Mouse (Mus musculus): Measurements from ENCODE around the gene Wfs1.
A peak's percentile ranks its signal among the peaks of the same experiment; 100 is the strongest.
"Not testable (repeated sequence)": the region's sequence is repeated elsewhere in the genome, so short reads cannot be mapped to it uniquely, and the experiment has no call there.

The Wfs1 gene

DNA sequence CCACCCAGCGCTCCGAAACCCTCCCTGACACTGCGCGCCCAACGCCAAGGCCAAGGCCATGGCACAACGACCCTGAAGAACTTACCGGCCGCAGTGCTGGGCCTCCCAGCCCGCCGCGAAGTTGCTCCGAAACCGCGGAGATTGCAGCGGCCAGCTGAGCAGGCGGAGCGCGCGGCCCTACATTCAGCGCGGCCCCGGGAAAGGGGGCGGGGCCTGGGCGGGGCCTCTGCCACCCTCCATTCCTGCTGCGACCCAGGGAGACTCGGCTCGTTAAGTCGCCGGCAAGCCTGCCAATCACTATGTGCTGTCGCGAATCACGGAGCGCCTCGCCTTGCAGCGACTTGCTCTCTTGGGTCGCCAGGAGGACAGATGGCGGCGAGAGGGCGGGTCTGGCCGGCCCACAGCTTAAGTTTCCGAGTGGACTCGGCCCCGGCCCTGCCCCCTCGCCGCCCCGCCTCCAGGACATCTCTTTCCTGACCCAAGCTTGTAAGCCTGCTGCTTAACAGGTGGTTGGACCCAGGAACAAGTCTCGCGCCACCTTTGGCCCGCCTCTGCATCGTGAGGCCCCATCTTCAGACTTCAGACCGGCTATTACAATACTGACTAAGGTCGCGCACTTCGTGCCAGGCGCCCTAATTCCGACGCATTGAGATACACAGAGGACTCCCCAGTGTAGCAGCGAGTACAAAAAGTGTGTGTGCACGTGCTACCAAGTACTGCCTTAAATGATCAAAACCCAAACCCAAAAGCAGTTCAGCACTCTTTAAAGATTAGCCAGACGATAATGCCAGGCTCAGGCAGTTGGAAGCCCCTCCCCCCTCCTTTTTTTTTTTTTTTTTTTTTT, at the start of gene Wfs1:
Wfs1 (minus strand) TSS at position 425 of the 844 bp plus-strand sequence.
- DNase-seq (ENCODE audit: low spot score): peak; percentile 62

DNA sequence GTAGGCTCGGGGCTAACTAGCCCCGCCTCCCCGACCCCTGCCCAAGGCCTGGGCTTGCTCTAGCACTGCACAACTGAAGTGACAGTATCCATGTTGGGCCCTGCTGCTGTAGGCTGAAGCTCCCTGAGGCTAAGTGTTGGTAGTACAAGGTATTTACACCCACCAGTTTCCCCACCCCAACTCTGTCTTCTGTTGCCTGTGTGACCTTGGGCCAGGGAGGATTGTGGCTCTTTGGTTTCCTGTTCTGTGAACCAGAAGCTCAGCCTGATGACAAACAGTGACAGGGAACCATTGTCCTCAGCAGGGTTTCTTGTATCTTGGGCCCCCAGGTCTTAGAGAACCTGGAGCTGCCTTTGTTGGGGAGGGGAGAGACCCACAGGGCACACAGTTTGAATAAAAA, 47.9 kb upstream of the Wfs1 start:
- no peak for DNase-seq (ENCODE audit: low spot score)

DNA sequence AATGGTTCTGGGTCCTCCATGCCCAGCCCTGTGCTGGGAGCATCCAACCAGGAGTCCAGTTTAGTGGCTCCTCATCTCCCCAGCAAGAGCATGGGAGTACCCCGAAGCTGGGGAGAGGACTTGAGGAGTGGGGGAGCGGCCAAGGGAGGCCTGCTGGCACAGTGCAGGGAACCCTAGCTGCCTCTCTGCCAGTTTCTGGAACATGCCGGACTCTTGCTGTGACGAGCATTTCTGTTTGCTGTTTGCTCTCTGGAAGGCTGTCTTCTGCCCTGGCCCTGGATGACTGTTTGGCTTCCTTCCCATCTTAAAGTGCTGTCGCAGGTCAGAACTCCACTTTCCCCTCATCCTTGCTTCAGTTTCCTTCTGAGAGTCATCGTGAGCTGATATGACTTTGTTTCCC, 46.9 kb upstream of the Wfs1 start:
- no peak for DNase-seq (ENCODE audit: low spot score)

DNA sequence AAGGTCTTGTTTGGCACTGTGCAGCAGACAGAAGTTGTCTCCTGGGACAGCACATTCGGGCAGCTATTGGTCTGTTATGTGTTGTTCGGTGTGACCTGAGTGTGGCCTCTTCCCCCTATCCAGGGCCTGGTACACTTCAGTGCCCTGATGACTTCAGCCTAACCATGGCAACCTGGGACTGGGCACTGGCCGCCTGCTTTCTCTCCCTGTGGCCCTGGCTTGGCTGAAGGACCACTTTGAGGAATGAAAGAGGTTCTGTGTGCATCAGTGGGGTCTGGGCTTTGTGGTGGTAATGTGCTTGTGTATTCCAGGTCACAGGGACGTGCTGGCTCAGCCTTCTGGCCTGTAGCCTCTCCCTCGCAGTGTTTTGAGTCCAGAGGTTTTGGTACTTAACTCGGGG, 46.2 kb upstream of the Wfs1 start:
- no peak for DNase-seq (ENCODE audit: low spot score)

DNA sequence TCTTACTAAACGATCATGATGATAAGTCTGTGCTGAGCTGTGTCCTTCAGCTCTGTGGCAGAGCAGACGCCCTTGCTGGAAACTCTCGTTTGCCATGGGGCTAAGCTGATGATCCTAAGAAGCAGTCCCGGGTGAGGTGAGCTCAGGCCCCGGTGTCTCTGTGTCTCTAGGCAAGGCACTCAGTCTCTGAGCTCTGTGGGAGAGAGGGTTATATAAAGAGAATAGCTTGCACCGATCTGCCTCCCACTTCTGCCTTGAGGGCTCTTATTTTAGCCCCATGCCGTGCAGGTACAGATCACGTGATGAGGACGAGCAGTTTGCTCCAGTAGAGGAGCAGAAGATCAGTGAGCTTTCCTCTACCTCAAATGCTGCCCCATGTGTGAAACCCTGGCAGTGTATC, 41.7 kb upstream of the Wfs1 start:
- no peak for DNase-seq (ENCODE audit: low spot score)

DNA sequence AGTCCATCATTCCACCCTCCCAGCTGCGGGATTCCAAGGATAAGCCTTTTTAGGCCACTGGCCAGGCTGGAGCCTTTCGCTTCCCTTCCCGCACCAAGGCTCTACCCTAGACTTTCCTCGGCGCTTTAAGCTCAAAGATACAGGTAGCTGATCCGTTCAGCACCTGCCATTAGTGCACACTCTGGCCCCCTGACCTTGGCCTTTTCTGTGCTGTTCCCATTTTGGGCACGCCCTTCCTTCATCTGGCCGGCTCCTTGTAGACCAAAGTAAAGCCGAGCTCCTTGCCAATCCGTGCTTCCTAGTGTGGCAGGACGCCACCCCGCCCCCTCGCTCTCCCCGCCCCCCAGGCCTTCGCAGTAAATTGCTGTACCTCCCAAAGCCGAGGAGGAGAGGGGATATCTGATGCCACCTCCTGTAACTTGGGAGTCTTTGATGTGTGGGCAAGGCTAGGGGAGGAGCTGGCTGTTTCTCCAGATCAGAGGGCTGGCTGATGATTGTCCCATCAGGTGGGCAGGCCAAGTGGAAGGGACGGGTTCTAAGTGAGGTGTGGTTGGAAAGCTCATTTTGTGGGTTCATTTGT, 40.4 kb upstream of the Wfs1 start:
- no peak for DNase-seq (ENCODE audit: low spot score)

DNA sequence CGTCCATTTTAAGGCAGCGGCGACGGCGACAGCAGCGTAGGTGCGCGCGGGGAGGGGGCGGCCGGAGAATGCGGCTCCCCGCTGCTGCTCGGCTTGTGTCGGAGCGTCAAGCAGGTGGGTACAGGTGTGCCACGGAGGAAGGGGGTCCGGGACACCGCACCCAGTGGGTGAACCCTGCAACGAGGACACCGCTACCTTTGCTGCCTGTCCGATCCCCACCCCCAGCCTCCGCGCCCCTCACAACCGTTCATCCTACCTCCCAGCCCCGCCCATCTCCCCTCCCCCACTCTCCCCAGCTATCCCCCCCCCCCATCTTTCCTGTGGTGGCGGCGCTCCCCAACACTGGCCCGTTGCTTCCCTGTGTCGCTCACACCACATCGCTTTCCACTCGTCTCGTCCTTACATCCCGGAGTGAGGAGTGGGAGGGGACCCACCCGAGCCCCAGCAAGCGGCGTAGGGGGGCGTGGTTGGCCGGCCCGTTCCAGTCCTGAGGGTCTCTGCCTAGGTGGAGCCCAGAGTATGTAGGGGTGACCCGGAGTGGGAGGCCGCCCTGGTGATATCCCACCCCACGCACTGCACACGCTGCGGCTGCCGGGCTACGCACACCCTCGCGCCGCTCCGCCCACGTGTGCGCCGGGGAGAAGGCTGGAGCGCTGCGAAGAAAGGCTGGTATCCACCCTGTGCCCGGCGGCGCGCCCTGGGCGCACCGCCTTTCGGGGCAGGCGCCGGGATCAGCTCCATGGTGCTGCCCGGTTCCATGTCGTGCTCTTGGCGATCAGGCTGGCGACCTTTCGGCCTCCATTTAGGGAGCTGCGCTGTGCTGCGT, 39.7 kb upstream of the Wfs1 start:
- DNase-seq (ENCODE audit: low spot score): no peak

DNA sequence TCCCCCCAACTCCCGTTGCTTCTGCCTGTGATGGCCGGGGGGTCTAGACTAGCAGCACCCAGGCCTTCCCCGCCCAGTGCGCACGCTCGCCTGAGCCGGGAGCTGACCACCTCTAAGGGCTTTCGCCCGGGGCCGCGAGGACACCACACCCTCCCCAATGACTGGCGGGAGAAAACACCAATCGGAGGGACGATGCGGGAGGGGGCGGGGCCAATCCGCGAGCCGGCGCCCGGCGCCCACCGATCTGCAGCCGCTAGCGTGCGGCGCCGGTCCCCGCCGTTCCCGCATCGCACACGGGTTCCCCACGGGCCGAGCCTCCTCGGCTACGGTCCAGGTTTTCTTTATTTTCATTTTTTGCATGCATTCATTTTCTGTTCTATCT, 39.1 kb upstream of the Wfs1 start:
- DNase-seq (ENCODE audit: low spot score): no peak

DNA sequence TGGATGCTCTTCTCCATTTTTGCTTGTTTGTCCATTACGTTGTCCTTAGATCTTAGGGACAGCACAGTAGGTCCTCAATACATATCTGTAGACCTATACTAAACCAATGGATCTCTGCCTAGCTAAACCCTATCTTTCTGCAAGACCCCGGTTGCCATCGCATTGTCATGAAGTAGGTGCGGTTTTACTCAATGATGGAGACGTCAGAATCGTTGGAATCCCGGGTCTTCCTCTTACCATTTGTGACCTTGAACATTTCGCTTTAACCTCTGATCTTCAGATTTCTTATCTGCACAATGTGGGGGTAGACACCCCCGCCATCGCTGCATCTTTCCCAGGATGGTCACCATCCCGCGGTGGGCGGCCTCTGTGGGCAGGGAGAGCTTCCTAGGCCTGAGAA, 38.7 kb upstream of the Wfs1 start:
- DNase-seq (ENCODE audit: low spot score): no peak

DNA sequence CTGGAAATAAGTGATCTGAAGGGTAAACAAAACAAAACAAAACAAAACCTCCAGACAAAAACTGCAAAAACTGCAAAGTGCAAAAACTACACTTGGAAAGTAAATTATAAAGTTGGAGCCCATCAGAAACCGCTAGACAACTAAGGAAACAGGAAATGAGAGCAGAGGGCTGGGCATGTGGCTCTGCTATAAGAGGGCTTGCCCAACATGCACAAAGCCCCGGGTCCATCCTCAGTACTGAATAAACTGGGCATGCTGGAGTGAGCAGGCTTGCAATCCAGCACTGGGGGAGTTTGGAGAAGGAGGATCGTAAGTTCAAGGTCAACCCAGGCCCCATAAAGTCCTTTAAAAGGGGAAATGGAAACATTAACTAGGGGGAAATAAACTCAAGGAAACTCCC, 28.2 kb upstream of the Wfs1 start:
- no peak for DNase-seq (ENCODE audit: low spot score)

DNA sequence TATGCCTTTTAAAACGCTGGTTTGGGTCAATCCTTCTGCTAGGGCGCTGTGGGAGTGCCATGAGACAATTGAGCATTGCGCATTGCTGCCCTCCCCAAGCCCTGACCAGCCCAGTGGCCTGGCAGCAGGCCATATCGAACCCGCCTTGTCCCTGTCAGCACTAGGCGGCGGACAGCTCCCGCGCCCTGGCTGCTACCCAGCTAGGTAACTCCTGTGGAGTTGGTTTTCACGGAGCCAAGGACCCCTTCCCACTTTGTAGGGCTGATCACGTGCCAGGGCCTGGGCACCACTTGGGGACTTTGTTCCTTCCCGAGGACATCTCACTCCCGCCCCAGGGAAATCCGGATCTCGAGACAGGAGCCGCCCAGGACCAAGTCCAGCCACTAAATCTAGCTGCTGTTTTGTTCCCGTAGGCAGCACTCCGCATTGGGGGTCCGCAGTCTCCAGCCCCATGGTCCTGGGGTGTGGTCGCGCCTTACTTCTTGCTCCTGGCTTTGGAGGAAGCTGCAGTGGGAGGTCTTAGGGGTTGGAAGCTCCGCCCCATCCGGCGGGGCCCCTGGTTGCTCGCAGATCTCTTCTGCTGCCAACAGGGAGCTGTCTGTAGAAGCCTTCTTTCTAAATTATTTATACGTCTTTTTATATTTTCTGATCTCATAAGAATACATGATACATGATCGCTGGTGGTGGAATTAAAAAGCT, 26.8 kb upstream of the Wfs1 start:
- DNase-seq (ENCODE audit: low spot score): no peak

DNA sequence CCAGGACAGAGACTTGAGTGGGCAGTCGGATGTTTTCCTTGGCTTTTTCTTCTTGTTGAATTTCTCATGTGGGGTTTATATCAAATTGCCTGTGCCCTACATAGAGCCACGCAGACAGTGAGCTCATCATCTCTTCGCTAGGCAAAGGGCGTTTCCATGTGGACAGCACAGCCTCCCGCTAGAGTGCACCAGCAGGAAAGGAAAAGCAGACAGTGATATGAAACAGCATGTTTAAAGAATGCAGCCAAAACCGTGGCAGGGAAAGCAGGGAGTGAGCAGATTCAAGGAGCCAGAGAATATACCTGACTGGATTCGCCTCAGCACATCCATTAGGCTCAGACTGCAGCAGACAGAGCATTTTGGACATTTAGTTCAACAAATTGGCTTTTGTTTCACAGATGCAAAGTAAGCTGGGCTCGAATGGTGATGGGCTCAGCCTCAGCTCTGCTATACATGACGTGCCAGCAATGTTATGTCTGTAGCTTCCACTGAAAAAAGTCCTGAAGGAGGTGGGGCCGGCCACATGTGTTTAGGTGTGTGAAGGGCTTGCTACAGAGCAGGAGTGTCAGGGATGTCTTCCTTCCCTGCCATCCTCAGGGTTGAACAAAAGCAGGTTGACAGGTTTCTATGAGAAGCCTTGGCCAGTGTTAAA, 21.8 kb upstream of the Wfs1 start:
- no peak for DNase-seq (ENCODE audit: low spot score)

DNA sequence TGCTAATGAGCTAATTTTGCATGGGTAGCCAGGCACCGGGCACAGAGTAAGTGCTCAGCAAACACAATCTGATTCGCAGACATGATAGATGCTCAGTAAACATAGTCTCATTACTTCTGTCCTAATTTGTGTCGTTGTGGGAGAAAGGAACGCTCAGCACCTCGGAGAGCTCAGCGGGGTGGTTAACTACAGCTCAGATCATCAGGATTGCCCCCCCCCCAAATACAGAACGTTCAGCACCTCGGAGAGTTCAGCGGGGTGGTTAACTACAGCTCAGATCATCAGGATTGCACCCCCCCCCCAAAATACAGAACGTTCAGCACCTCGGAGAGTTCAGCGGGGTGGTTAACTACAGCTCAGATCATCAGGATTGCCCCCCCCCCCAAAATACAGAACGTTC, 20.8 kb upstream of the Wfs1 start:
- not testable (repeated sequence) for DNase-seq (ENCODE audit: low spot score)

DNA sequence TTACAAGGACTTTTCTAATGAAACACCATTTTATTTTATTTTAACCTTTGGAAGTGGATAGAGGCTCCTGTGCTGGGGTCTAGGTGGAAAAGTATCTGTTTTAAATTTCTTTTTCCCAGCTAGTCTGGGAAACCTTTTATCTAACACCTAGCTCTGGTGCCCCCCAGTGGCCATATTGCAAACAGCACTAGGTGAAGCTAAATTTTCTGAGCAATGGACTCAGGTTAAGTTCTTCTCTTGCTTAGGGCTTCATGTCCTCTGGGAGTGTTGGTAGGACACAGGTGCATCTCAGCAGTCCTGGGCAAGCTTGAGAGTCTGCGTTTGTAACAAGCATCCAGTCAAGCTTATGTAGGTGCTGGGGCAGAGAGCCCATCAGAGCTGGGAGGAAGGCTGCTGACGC, 13.0 kb upstream of the Wfs1 start:
- DNase-seq (ENCODE audit: low spot score): peak; percentile 22

DNA sequence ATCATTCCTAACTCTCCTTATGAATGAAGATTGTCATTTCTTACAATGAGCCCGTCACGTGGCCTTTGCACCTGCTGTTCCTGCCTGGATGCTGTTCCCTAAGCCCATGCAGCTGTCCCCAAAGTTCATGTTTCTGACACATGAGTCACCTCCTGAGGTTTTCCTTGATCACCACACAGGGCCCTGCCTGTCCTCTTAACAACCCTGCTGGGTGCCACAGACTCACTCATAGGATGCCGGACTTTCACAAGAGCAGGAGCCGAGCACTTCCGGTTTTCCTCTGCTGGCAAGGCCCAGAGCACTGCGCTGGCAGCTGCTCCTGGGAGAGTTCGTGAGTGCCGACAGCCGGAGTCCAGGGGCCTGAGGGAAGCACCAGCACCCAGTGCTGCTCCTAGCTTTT, 12.0 kb upstream of the Wfs1 start:
- no peak for DNase-seq (ENCODE audit: low spot score)

DNA sequence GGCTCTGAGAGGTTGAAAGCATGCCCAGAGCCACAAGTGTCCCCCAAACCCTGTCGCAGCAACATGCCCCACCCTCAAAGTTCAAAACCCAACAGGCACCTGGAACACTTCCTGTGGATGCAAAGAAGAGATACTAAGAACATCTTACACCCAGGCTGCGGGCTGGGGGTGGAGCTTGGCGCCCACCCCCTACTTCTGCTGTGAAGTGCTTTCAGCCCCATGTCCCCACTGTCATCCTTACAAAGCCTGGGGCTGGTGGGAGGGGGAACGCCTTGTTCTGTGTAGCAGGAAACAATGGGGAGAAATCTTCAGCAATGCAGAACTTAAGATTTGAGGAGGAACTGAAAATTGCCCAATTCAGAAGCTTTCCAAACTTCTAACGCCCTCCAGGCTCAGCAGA, 9.0 kb upstream of the Wfs1 start:
- no peak for DNase-seq (ENCODE audit: low spot score)

DNA sequence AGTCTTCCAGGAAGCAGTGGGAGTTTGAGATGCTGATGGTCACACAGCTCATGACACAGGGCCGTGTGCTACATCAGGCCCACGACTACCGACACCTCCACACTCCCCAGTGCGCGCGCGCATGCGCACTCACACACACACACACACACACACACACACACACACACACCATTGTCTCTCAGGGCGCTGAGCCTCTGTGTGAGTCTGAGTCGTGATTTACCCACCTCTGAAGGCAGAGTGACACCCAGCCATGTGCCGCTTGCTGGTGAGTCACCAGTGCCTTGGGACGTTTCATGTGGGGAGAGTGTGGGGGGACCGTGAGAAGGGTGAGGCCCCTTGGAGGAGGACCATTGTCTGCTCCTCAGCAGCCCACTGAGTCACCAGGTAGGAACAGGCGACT, 7.4 kb upstream of the Wfs1 start:
- no peak for DNase-seq (ENCODE audit: low spot score)

DNA sequence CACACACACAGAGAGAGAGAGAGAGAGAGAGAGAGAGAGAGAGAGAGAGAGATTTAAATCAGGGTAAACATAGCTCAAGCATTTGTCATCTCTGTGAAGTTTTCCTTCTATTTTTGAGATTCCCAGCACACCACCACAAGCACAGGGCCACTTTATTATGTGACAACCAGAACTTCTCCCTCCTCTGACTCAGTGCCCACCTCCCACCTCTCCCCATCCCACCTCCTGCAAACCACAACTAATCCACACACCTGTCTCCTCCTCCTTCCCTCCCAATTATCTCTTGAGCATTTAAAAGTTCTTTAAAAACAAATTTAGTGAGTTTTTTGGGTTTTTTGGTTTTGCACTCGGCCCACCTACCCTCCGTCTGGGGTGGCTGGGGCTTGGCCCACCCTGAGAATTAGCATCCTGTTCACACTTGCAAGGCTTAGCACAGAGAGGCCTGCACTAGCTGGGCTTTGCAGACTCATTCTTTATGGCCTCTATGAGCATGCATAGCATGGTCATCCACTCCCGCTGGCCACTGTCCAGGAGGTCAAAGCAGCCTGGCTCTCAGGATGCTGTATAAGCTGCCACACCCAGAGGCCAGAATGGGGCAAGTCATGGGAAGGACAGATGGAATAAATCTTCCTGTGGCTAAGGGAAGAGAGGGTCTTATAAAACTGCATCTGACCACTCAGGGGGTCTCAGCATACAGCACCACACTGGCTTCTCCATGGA, 1.8 kb upstream of the Wfs1 start:
- no peak for DNase-seq (ENCODE audit: low spot score)

DNA sequence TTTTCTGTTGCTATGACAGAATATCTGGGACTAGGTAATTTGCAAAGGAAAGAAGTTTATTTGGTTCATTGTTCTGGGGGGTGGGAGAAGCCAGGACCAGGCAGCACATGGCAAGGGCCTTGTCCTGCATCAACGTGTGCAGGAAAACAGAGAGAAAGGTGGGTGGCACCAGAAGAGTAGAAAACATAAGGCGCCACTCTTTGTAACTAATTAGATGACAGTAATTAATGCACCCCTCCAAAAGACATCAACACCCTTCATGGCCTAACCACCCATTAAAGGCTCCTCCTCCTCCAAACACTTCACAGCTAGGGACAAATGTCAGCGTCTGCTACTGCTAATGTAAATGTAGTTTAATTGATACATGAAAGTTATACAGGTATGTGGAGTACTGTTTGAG, 1.2 kb upstream of the Wfs1 start:
- no peak for DNase-seq (ENCODE audit: low spot score)

DNA sequence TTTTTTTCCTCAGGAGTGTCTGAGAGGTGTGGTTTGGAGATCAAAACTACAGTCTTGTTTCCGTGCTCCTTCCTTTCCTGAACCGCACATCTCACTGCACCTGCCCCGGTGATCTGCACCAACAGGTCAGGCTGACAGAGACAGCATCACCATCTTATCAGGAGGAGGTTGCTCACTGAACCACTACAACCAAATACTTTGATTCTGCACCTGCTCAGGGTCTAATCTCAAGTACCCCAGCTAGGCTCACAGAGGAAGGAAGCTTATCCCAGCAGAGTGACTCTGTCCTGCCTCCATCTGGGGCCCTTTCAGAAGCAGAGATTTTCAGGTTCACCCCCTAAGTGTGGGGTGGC, 596 bp upstream of the Wfs1 start:
- no peak for DNase-seq (ENCODE audit: low spot score)

DNA sequence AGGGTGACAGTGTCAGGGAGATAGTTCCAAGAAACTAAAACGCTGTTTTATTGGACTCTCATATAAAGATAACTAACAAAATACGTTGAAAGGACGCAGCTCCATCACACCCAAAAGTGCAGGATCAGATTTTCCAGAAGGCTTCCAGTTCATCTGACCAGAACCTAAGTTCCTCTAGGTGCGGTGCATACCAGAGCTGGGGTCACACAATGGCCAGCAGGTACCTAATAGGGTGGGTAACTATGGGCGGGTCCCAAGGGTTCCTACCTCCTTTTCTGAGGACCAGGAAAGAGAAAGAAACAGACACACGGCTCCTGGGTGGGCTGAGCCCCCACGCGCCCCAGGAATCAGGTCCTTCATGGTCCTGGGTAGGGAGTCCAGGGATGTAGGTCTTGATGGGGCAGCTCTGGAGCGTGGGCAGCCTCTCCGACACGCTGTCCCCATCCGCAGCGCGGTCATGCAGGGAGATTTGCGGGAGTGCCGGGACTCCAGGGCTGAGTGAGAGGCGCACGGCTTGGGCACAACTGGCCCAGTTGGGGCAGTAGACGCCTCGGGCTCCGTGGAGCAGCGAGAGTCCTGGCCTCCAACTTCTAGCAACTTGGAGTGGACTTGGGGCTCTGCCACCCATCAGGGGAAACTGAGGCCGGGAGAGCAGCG, 753 bp downstream of the Wfs1 start:
- no peak for DNase-seq (ENCODE audit: low spot score)
